Mouse (Mus musculus) left cerebral cortex, adult 2 months (tissue): ENCODE results near the gene Fam198a. TPM values are rescaled to one million over a fixed set of nuclear protein-coding genes. Genes with fewer than 3 reads are reported as not detected.
A peak's percentile ranks its signal among the peaks of the same experiment; 100 is the strongest.

Source experiments
- DNase-seq, 2 experiments: peaks; one replicate each; pipeline ENCODE4 v3.0.0; 2021 to 2022; ENCODE audit warnings: low spot score in 2 of 2, mixed read lengths in 1 of 2; ENCODE audit errors: extremely low spot score in 1 of 2
- H3K27ac ChIP-seq: fragments of 200-600 bp; 2 replicates; pipeline ENCODE4 v1.8.1; 2022
- H3K4me3 ChIP-seq: fragments of 200-600 bp; 2 replicates; pipeline ENCODE4 v1.8.1; 2022
- CTCF ChIP-seq: fragments of 200-600 bp; IDR thresholded peaks from 2 replicates; pipeline ENCODE4 v1.8.1; 2022; ENCODE audit warnings: antibody characterized with exemption, mild to moderate bottlenecking, moderate library complexity
- intact Hi-C: fragments of 180-260 bp; cut with DNase I; formaldehyde crosslinking; loops from one replicate; pipeline ENCODE4 v1.15.1; 2025
- total RNA-seq, 2 experiments: library from RNA; stranded (reverse); gene quantifications; 2 replicates each; pipeline ENCODE4 v1.2.3; 2021

Gene Fam198a
- total RNA-seq, 2 experiments from 2014 or later, result 6.4 to 6.6 TPM

DNA sequence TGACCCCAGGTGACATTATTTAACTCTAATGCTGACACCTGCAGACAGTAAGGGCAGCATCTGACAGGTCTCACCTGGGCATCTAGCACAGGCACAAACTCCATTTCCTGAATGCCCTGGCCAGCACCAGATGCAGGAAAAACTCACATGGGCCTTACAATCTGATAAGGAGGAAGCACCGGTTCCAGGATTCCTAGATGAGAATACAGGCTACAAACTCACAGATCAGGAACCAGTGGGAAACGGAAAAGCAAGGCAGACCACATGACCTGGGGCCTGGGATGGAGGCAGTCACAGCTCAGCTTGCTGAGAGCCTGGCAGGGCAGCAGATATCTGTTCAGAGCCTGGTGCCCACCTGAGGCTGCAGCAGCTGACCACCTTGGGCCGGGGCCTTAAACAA lies 38.1 kb downstream of the Fam198a start:
- TF ChIP-seq CTCF, result no peak
- intact Hi-C loops, result loop anchor here (5.0 kb wide), 1 partner anchor 142 kb away; no protein-coding TSS in a partner anchor
- Histone ChIP-seq H3K27ac (no peak overlapping the region), H3K4me3 (no peak overlapping the region)
- DNase-seq, result no peak

DNA sequence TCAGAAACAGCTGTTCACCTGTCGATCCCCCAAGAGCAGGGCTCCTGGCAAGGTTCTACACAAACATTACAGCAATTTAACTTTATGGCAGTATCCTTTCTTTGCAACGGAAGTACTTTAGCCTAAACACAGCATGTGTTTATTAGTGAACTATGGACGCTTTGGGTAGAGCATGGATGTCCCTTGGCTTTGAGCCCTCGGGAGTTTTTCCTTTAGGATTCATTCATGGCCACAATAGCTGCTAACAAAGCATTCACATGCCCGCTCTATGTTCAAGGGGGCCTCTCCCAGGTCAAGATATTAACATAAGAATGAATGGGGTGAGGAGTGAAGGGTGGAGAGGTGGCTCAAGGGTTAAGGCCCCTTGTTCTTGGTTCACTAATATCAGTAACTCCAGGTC lies 38.7 kb downstream of the Fam198a start:
- no peak for DNase-seq
- intact Hi-C loops, result loop anchor here (5.0 kb wide), 1 partner anchor 142 kb away; no protein-coding TSS in a partner anchor
- TF ChIP-seq CTCF, result no peak

DNA sequence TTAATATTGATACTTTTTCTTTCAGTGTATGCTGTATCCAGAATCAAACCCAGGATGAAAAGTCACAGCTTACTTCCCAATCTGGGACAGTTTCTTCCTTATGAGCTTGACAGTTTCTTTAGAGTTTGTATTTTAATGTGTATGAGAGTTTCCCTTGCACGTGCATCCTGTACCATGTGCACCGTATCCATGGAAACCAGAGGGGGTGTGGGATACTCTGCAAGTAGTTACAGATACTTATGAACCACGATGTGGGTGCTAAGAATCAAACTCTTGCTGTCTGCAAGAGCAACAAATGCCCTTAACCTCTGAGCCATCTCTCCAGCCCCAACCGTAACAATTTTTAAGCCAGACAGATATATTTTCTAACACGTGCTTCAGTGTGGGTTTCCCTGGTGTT lies 40.3 kb downstream of the Fam198a start:
- no peak for DNase-seq

More for the DNA sequence above, 38.7 kb downstream of the Fam198a start:
- Histone ChIP-seq H3K4me3 (no peak overlapping the region), H3K27ac (no peak overlapping the region)

DNA sequence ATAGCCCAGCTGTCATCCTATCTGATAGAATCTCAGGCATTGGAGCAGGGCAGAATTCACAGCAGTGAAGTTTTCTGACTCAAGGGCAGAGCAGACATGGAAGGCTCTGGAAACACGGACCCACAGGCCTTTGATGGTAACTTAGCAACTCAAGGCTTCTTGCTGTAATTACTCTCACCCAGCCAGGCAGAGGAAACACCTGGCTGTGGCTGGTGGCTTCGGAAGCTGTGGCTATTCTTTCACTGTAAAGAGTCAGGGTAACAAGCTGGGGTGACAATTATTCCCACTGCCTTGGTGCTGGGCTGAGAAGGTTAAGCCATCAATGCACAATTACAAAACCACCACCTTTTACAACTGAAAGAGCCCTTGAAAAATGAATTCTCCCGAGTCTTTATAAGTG lies 42.3 kb downstream of the Fam198a start:
- intact Hi-C loops, result no loop called here
- TF ChIP-seq CTCF, result no peak

More for the DNA sequence above, 40.3 kb downstream of the Fam198a start:
- no peak overlapping the region for H3K4me3 ChIP-seq
- no peak for TF ChIP-seq CTCF
- intact Hi-C loops, result no loop called here
- H3K27ac ChIP-seq, result no peak overlapping the region

DNA sequence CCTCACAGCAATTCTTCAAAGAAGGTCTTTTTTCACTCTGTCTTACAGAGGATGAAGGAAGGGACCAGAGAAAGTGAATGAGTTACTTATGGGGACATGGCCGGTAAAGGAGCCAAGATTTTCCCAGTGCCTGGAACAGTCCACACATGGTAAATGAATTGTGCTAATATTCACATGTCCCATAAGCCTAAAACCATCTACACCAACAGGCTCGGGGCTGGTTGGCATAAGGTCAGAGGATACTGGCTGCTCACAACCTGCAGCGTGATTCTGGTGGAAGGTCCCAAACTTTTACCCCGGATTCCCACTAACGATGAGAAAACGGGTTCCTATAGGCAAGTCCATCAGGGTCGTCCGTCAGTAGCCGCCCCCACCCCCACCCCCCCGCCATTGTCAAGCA lies 44.3 kb downstream of the Fam198a start:
- H3K27ac ChIP-seq, result no peak overlapping the region
- peak overlapping the region; percentile 86 for H3K4me3 ChIP-seq
- intact Hi-C loops, result no loop called here
- TF ChIP-seq CTCF, result no peak
- DNase-seq, result no peak

More for the DNA sequence above, 42.3 kb downstream of the Fam198a start:
- no peak for DNase-seq
- Histone ChIP-seq H3K4me3 (no peak overlapping the region), H3K27ac (no peak overlapping the region)

DNA sequence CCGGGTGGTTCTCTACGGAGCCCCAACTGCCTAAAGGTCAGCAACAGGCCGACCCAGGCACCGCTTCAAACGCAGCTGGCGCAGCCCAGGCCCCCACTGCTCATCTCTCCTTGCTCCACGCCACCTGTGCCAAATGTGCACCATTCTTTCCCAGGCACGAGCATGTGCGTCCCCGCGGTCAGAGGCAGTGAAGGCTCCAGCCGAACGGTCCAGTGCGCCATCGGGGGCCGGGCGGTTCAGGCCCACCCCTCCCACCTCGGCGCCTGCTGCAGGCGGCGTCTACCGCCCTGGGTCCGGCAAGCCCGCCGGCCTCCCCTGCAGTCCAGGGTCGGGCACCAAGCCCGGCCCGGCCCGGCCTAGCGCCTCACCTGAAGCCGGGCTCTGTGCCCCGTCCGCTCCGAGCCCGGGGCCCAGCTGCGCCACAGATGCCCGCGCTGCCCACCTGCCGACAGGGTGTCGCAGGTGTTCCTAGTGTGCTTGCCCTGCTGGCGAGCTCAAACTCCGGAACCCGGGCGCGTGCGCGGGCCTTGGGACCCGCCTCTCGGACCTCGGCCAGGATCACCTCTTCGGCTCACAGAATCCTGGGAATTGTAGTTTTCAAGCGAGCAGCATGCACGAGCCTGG lies 44.8 kb downstream of the Fam198a start:
- no peak; the same call in none of the 2 replicates for TF ChIP-seq CTCF
- Histone ChIP-seq H3K27ac (peak overlapping the region; percentile 76; the same call in 1 of the 2 replicates), H3K4me3 (peak overlapping the region; percentile 86)
- peak; percentile 88 to 89 for DNase-seq
- intact Hi-C loops, result no loop called here

DNA sequence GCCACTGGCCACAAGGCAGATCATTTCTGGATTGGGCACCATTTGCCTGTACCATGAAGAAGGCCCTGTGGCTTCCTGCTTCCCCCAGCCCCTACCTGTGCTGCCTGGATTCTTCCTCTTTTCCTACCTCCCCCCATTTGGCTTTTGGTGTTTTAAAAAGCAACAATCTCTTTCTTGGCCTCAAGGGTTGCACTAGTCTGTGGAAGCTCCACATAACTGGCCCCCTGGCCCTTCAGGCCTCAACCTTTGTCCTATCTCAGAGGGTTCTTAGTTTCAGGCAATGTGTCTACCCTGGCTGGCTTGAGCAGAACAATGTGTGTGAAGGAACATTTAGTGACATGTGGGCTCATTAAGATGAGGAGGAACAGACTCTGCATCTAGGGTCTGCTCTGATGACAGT lies 46.2 kb downstream of the Fam198a start, which contains the start of gene Pomgnt2:
Gene Pomgnt2, minus strand, starts transcription at position 101 of the 400 bp plus-strand sequence.
- no peak for TF ChIP-seq CTCF
- DNase-seq, result no peak
- intact Hi-C loops, result no loop called here
- H3K4me3 ChIP-seq, result peak within 1 kb of the TSS; percentile 86
- no peak within 1 kb of the TSS for H3K27ac ChIP-seq

DNA sequence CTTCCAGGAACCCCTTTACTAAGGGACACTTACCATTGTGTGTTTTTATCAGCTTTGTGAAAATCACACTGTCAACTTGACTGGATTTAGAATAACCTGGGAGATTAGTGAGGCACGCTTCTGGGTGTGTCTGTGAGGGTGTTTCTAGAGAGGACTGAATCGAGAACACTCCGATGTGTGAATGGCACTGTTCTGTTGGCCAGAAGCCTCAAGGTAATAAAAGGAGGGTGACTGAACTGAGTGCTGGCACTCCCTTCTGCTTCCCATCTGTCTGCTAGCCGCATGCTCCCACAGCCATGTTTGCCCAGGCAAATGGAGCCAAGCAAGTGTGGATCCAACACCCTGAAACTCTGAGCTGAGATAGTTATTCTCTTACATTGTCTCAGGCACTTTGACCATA lies 47.2 kb downstream of the Fam198a start:
- no peak for TF ChIP-seq CTCF
- Histone ChIP-seq H3K4me3 (no peak overlapping the region), H3K27ac (no peak overlapping the region)
- DNase-seq, result no peak
- intact Hi-C loops, result no loop called here

DNA sequence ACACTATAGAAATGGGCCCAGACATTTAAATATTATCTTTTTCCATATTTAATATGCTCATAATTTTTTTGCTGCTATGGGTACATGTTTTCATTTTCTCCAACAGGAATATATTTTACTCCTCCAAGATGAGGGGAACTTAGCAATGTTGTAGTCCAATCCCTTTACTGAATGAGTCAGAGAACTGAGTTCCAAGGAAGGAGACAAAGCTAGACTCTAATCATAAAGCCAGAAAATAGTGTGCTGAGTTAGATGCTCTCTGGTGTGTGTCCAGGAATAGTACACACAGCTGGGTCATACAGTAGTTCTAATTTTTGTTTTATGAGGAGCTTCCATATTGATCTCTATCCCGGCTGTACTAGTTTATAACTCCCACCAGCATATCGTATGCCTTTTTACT lies 55.4 kb downstream of the Fam198a start:
- Histone ChIP-seq H3K27ac (no peak overlapping the region), H3K4me3 (no peak overlapping the region)
- TF ChIP-seq CTCF, result no peak
- no peak for DNase-seq
- intact Hi-C loops, result no loop called here

DNA sequence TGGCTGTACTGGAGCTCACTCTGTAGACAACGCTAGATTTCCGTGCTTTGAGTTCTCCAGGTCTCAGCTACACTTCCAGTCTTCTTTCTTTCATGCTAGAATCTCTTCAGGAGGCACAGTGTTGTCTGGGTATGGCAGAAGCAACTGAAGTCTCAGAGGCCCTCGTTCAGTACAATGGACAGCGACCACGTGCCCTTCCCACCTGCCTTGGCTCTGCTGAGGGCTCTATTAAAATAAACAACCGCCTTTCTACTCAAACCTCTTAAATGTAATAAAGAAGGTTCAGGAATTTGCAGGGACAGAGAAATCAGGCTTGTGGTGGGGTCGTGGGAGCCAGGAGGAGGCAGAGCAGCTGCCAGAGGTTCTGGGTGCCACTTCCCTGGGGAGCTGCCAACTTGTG lies 55.8 kb downstream of the Fam198a start:
- 0 out of 2 replicates have a peak overlapping the region, but pooled peaks have one; percentile 24 for H3K27ac ChIP-seq
- no peak for DNase-seq
- intact Hi-C loops, result no loop called here
- TF ChIP-seq CTCF, result no peak
- no peak overlapping the region for H3K4me3 ChIP-seq

DNA sequence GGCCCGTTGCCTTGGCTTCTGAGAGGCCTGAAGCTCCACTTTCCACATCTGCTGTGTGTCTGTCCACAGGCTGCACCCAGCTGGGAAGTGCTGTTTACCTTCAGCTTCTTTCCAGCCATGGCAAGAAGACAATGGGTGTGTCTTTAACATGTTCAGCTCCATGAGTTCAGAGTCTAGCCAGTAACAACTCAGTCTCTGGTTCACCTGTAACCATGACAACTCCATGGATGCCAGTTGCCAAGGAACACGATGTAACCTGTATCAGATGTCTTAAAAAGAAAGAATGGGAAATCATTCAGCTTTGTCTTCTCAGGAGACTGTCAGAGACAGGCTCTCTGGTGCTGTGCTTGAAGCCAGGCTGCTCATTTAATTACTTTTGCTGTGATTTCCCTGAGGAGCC lies 58.1 kb downstream of the Fam198a start:
- no peak for TF ChIP-seq CTCF
- Histone ChIP-seq H3K27ac (no peak overlapping the region), H3K4me3 (no peak overlapping the region)
- no peak for DNase-seq
- intact Hi-C loops, result no loop called here

DNA sequence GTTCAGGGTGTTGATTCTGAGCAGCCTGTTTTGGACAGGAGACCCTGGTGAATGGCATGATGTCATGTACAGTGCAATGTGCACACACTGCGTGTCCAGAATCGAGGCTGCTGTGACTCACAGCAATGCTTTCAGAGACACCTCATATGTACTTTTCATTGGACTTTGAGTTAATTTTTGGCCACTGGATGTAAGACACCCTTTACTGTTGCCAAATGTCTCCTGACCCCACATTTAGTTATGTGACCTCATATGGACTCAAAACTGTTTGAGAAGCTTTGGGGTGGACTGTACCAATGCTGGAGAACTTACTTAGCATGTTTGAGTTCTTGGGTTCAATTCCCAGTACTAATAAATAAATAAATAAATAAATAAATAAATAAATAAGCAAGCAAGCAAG lies 60.0 kb downstream of the Fam198a start:
- DNase-seq, result no peak
- Histone ChIP-seq H3K27ac (no peak overlapping the region), H3K4me3 (no peak overlapping the region)
- intact Hi-C loops, result no loop called here
- no peak for TF ChIP-seq CTCF

DNA sequence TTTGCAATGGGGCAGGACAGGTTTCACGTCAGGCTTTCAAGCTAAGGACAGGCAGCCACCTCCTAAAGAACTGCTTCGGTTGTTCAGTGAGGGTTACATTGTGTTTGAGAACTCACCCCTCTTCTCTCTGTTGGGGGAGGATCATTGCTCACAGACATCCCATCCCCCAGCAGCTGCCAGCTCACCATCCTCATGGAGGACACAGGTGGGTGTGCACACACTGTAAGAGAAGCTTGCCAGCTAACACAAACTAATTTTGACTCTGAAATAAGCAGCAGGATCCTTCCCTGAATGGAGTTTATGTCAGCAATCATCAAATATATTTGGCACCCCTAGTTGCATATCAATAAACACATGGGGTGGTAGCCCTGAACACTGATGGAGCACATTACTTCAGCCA lies 62.0 kb downstream of the Fam198a start:
- intact Hi-C loops, result no loop called here

More for the DNA sequence above, 62.0 kb downstream of the Fam198a start:
- DNase-seq, result peak in 1 of 2 experiments; percentile 31
- no peak overlapping the region for H3K27ac ChIP-seq
- no peak overlapping the region for H3K4me3 ChIP-seq
- no peak for TF ChIP-seq CTCF
